Mouse (Mus musculus) bone marrow macrophage, adult 2 months (primary cell): ENCODE data around the gene Fto. TPM values are rescaled to one million over a fixed set of nuclear protein-coding genes. Genes with fewer than 3 reads are reported as not detected.

Experiments
- H3K27ac ChIP-seq: 2 replicates; pipeline ENCODE4 v1.5.1; 2012; ENCODE audit warnings: low read depth, low read length; ENCODE audit not compliant: insufficient read depth
- H3K4me1 ChIP-seq: 2 replicates; pipeline ENCODE4 v1.6.1; 2012; ENCODE audit warnings: low read length; ENCODE audit not compliant: control insufficient read depth, insufficient read depth
- H3K4me3 ChIP-seq: 2 replicates; pipeline ENCODE4 v1.5.1; 2012; ENCODE audit warnings: mild to moderate bottlenecking, low read length, moderate library complexity; ENCODE audit not compliant: insufficient read depth
- CTCF ChIP-seq: IDR thresholded peaks from 2 replicates; pipeline ENCODE4 v1.5.1; 2012; ENCODE audit warnings: low read depth, mild to moderate bottlenecking, low read length, moderate library complexity
- POLR2A ChIP-seq: IDR thresholded peaks from 2 replicates; pipeline ENCODE4 v1.6.1; 2012; ENCODE audit warnings: mild to moderate bottlenecking, low read depth, low read length, borderline replicate concordance
- polyA plus RNA-seq: library from polyadenylated mRNA; stranded (reverse); fragments of >200 nt; gene quantifications from 2 replicates; pipeline ENCODE4 v1.2.4, GENCODE M21; 2012; ENCODE audit not compliant: missing spikeins, insufficient read depth, insufficient read length

Gene Fto
- polyA plus RNA-seq, 1 experiment, result 26.4 TPM

DNA sequence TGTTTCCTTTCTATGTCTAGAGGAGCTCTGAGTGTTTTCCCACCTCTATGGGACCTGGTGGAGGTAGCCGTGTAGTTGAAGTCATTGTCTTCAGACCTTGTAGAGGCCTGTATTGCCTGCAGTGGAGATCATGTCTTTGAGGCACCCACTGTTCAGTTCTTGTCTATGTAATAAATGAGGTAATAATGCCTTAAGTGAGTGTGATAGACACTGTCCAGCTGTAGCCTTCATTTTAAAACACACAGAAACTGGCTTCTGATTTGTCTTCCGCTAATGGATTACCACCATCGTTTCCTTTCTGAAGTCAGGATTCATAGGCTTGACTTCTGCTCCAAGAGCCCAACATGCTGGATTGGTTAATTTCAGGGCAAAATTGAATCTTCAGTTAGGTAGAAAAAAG, 154.1 kb downstream of the Fto start:
- TF ChIP-seq CTCF, result no peak
- TF ChIP-seq POLR2A, result no peak
- no peak overlapping the region for H3K27ac ChIP-seq
- H3K4me3 ChIP-seq, result no peak overlapping the region
- H3K4me1 ChIP-seq, result no peaks in the 10 kb centered on the region

DNA sequence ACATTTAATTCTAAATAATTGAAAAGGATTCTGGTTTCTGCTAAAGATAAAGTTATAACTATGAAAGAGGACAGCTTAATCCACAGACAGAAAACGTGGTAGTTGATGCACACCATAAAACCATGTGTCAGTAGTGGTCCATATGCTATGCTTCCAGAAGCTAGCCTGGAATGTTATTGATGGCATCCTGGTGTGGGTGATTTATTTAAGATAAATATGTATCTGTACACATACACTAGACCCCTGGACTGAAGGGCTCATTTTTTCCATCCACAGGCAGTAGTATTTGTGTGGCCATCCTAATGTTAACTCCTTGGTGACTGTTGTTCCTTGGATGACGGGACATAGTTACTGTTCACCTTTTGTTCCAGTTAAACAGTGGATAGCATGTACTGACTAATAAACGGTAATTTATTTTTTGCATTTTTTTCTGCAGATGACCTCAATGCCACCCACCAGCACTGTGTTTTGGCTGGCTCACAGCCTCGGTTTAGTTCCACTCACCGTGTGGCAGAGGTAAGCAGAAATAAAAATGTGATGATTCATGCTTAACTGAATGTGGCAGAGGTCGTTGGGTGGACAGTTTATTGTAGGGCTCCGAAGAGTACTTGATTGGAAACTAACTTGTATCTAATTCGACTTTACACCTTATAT, 154.7 kb downstream of the Fto start:
- no peak for TF ChIP-seq POLR2A
- no peak for TF ChIP-seq CTCF
- no peak overlapping the region for H3K4me3 ChIP-seq
- no peaks in the 10 kb centered on the region for H3K4me1 ChIP-seq
- no peak overlapping the region for H3K27ac ChIP-seq

DNA sequence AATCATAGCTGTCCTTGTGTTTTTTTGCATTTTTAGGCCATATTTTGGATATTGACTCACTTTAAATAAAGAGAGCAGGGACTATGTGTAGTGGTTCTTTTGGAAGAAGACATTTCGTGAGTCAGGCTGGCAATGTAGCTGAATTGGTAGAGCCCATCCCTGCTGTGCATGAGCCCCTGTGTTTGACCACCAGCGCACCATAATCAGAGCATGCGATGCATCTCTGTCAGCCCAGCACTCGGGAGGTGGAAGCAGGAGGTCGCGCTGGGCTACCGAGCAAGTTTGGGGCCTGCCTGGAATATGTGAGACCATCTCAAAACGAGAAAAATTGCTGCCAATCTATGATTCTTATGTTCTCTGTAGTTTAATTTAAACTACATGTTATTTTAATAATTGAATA, 156.1 kb downstream of the Fto start:
- Histone ChIP-seq H3K4me1 (no peaks in the 10 kb centered on the region), H3K4me3 (no peak overlapping the region), H3K27ac (no peak overlapping the region)
- TF ChIP-seq POLR2A (no peak), CTCF (no peak)

DNA sequence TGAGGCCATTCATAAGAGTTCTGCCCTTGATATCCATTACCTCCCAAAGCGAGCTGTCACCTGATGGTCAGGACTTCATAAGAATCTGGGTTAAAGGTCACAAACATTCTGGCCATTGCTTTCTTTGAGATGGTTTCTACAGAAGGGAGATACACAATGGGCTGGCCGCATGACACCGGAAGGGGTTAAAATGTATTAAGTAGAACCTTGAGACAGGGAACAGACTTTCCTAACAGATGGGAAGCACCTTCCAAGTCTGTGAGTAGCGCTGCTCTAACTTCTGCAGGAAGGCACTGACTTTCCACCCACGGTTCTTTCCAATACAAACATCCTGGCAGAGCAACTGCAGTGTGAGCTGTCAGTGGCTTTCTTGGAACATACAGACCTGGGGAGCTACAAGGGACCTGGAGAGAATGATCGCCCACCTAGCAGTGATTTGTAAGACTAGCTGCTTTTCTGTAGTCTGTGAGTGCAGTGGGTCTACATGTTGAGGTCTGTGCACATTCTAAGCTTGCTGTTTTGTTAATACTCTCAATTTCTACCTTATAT, 161.5 kb downstream of the Fto start:
- no peak overlapping the region for H3K27ac ChIP-seq
- no peaks in the 10 kb centered on the region for H3K4me1 ChIP-seq
- H3K4me3 ChIP-seq, result no peak overlapping the region
- no peak for TF ChIP-seq CTCF
- TF ChIP-seq POLR2A, result no peak

DNA sequence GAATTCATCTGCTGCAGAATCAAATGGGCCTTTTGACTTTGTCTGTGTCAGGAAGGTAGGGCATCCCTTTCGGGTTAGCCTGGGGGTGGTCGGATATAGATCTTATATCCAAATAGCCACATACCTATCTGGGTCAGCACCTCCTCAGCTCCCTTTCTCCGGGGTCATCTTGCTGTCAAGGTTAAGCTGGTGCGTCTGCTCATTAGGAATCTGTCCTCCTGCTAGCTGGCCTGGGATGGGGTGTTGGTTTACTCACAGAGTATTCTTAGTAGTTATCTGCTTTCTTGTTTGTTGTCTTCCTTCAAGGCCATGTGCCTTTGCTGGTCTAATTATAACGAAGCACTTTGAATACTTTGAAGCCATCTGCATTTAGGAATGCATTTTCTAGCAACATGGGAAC, 163.7 kb downstream of the Fto start:
- no peak for TF ChIP-seq POLR2A
- no peak for TF ChIP-seq CTCF
- Histone ChIP-seq H3K4me1 (no peaks in the 10 kb centered on the region), H3K4me3 (no peak overlapping the region)

DNA sequence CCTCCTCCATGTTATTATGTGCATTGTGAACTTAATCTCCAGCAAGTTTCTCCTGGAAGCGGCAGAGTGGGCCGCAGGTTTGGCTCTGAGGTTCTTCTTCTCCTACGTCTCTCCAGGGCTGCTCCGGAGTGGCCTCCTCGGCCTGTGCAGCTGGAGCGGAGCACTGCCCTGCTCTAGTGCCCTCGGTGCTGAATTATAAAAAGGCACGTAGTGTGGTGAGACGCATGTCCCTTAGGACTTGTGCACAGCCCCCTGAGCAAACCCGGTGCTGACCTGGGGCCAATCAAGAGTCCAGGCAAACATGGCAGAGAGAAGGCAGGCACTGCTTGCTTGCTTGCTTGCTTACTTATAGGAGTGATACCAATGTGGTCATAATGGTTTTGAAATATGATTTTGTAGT, 164.1 kb downstream of the Fto start:
- H3K4me3 ChIP-seq, result no peak overlapping the region
- H3K4me1 ChIP-seq, result no peaks in the 10 kb centered on the region
- no peak for TF ChIP-seq CTCF
- TF ChIP-seq POLR2A, result no peak
- H3K27ac ChIP-seq, result no peak overlapping the region

More for the DNA sequence above, 163.7 kb downstream of the Fto start:
- no peak overlapping the region for H3K27ac ChIP-seq

DNA sequence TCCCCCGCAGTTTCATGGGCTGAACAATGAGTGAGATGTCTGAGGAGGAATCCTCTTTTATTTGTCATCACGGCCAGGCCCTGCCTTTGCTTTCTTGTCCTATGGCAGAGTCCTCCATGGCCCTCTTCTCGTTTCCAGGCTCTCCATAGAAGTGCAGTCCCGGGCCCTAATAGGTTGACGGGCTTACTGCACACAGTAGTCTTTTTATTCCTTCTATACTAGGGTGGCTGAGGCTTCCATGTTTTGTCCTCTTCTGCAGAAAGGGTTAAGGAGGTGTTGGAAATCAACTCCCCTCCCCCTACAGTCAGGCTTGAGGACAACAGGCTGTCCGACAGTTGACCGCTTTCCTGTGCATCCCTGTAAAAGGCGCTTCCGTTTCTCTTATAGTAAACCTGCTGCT, 169.2 kb downstream of the Fto start:
- H3K4me1 ChIP-seq, result no peaks in the 10 kb centered on the region
- H3K27ac ChIP-seq, result no peak overlapping the region
- H3K4me3 ChIP-seq, result no peak overlapping the region
- TF ChIP-seq POLR2A (no peak), CTCF (no peak)

DNA sequence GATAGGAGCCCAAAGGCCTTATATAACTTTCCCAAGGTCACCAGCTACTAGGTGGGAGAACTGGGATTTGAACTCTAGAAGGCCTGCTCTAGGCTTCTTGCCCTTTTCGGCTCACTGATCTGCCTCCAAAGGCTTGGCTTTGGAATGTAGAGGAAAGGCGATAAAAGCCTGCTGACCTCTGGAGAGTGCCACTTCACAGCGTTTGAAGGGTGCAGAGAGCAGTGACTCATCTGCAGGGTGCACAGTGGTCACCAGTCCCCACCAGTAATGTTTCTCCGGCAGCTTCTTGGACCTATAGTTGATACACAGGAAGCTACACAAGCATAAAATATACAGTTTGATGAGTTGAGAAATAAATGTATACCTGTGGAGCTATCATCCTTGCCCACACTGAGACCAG, 173.1 kb downstream of the Fto start:
- TF ChIP-seq CTCF (no peak), POLR2A (no peak)
- no peak overlapping the region for H3K4me3 ChIP-seq
- no peaks in the 10 kb centered on the region for H3K4me1 ChIP-seq
- H3K27ac ChIP-seq, result no peak overlapping the region

DNA sequence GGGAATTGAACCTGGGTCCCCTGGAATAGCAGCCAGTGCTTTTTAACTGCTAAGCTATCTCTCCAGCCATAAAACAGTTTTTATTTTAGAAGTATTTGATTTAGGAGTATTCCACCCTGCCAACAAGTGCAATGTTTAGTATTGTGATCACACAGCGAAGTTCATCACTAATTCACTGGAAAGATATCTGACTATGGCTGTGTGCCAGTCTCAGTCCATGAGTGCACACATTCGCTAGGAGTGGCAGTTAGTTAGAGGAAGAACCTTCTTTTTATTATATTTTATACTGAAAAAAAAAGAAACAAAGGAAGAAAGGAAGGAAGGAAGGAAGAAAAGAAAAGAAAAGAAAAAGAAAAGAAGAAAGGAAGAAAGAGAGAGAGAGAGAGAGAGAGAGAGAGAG, 174.1 kb downstream of the Fto start:
- no peaks in the 10 kb centered on the region for H3K4me1 ChIP-seq
- no peak overlapping the region for H3K27ac ChIP-seq
- TF ChIP-seq POLR2A (no peak), CTCF (no peak)
- H3K4me3 ChIP-seq, result no peak overlapping the region

DNA sequence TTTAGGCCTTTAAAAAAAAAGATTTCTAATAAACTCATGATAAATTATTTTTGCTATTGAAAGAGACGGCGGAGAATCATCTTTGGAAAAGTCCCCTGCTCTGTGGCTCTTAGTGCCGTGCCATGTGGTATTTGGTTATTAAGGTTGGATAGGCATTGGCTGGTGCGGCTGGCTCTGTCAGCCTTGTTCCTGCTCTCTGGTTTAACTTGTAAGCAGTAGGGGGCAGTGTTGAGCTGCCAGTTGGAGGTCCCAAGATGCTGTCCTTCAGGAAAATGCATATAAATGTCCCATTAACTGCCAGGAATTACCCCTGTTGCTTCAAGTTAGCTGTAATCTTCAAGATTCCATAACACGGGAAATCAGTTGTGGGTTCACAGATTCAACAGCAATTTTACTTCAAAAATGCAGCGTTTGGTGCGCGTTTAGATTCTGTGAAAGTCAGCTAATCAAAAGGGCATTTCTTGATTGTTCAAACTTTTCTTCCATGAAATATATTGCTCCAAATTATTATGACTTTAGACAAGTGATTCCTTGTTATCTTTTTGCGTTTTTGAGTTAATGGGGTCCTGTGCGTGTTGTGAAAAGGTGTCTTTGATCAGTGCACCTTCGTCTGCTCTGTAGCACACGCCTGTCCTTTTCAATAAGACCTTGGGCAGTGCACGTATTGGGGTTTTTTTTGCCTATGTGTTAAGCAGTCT, 174.9 kb downstream of the Fto start:
- no peak overlapping the region for H3K4me3 ChIP-seq
- H3K27ac ChIP-seq, result no peak overlapping the region
- H3K4me1 ChIP-seq, result no peaks in the 10 kb centered on the region
- TF ChIP-seq POLR2A (no peak), CTCF (peak; percentile 29; the same call in 1 of the 2 replicates)
